Mouse (Mus musculus): ENCODE results near the gene Ulk1. TPM values are rescaled to one million over a fixed set of nuclear protein-coding genes. Genes with fewer than 3 reads are reported as not detected.

Gene Ulk1
- polyA plus RNA-seq (2015; fragmentation: Illumina TruSeq; extraction: RNeasy Lipid Tissue Mini Kit (QIAGEN cat#74804); ENCODE audit: insufficient read depth, low read depth, low replicate concordance), result 13.0 TPM

DNA sequence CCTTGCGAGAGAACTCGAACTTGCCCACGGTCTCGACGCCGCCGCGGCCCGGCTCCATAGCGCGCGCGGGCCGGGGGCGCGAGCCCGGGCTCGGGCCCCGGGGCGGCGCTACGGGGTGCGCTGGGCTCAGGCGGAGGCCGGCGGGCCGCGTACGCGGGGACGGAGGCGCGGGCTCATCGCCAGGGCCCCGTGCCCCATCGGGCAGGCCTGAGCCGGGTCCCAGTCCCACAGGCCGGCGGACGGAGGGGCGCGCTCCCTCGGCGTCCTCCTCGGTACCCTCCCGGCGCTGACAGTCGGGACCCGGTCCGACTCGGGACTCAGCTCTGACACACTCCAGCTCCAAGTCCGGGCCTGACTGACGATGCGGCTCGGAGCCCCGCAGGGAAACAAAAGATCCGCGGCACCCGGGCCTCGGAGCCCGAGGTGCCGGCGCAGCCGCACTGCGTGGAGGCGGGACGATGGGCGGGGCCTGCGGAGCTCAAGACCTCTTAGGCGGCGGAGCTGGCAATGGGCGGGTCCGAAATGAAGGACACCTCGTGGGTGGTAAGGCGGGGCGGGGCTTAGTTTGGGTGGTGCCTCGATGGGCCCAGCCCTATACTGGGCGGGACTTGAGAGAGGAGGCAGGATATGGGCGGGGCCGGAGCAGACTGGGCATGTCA is at the start of gene Ulk1:
Gene Ulk1, minus strand, starts transcription at position 431 of the 659 bp plus-strand sequence.

DNA sequence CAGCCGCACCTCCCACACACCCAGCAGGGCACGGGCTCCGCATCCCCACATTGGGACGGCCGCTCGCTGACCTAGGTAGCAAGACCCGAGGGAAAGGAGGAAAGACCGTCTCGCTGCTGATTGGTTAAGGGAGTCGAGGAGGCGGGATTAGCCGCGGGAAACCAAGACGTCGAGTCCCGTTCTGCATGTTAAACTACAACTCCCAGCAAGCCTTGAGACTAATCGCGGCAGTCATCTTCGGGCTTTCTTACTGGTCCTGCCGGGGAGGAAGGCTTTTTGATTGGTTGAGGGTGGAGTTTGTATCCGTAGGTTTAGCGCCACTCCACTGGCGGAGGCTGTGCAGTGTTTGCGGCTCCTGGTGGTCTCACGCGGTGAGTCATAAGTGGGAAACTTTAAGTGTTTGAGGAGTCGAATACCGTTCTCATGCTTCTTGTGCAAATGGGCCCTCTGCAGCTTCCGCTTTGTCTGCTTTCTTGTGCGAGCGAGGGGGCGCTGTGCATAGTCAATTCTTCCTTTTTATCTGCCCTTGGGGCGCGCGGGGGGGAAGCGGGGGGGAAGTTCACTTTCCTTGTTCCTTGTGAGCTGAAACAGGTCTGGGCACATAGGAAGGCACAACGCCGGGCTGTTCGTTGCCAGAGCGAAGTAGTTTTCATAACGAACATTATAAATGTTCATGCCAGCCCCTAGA is 29.9 kb upstream of the Ulk1 start, which contains the start of the genes Hscb and Chek2:
Gene Hscb, minus strand, starts transcription at position 100 of the 688 bp plus-strand sequence.
Gene Chek2, plus strand, starts transcription at position 302 of the 688 bp plus-strand sequence.

DNA sequence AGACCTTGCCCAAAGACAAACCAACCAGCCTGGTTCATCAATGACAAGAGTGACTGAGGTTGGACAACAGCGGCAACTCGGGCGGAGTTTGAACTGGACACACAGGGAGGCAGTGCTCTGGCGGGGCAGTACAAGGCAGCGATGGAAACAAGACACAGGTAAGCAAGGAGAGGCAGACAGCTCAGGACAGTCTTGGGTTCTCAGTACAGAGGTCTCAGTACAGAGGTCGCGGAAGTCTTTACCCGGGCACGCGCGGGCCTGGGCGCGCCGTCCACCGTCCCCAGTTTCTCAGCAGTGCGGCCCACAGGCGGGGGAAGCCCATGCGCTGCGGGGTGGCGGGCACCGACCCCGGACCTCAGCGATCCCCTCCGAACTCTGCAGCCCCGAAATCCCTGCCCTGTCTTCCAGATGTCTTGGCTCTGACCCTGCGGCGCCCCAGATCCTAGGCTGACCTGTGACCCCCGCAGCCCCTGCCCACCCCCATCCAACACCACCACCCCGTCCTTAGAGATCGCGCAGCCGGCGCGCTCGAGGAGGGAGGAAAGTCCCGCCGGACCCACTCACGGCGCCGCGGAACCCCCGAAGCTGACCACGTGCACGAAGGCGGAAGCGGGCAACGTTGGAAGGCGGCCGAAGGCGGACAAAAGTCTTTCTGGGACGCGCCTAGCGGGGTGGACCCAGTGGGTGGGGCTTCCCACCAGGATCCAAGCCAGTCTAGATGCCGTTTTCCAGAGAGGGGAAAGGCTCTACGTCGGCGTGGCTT is 29.7 kb downstream of the Ulk1 start, which contains the start of gene Pus1:
Gene Pus1, minus strand, starts transcription at position 662 of the 763 bp plus-strand sequence.

DNA sequence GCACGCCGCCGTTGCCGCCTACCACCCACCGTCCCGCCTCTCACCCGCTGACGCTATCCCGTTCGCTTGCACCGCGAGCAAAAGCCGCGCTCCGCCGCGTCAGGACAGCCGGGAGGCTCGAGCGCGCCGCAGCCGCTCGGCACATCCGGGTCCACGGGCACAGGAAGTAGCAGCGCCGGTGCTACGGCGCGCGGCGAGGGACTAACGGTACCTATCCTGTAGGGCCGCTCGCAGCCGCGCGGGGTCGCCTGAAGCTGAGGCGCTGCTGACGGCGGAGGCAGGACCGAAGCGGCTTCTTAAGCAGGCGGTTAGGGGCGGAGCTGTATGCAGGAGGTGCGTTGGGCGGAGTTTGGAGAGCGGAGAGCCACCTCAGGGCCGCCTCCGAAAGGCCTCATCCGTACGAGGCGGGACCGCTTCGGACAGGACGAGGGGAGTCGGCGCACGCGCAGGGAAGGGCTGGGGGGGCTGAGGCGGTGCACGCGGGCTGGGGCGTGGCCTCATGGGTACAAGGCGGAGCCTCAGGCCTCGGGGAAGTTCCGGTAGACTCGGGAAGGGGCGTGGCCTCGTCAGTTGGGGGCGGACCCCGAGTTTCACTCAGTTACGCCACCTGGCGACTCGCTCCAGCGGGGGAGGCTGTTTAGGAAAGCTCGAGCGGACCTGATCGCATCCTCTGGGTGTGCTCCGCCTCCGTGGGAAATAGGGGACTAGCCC is 39.3 kb downstream of the Ulk1 start, which contains the start of gene Ep400:
Gene Ep400, minus strand, starts transcription at position 270 of the 711 bp plus-strand sequence.

Other genes with a start within 250 kb of the Ulk1 start
- 3.4 TPM for gene Noc4l, start 156.7 kb downstream of the Ulk1 start, polyA plus RNA-seq (2015; fragmentation: Illumina TruSeq; extraction: RNeasy Lipid Tissue Mini Kit (QIAGEN cat#74804); ENCODE audit: insufficient read depth, low read depth, low replicate concordance)
- gene Ddx51, start 156.6 kb downstream of the Ulk1 start, polyA plus RNA-seq (2015; fragmentation: Illumina TruSeq; extraction: RNeasy Lipid Tissue Mini Kit (QIAGEN cat#74804); ENCODE audit: insufficient read depth, low read depth, low replicate concordance), result 4.6 TPM
- 8.4 TPM for gene Ep400, start 39.4 kb downstream of the Ulk1 start, polyA plus RNA-seq (2015; fragmentation: Illumina TruSeq; extraction: RNeasy Lipid Tissue Mini Kit (QIAGEN cat#74804); ENCODE audit: insufficient read depth, low read depth, low replicate concordance)
- gene Pus1, start 29.4 kb downstream of the Ulk1 start, polyA plus RNA-seq (2015; fragmentation: Illumina TruSeq; extraction: RNeasy Lipid Tissue Mini Kit (QIAGEN cat#74804); ENCODE audit: insufficient read depth, low read depth, low replicate concordance), result 14.6 TPM
- gene Hscb, start 29.7 kb upstream of the Ulk1 start, polyA plus RNA-seq (2015; fragmentation: Illumina TruSeq; extraction: RNeasy Lipid Tissue Mini Kit (QIAGEN cat#74804); ENCODE audit: insufficient read depth, low read depth, low replicate concordance), result 7.1 TPM
- gene Chek2, start 29.9 kb upstream of the Ulk1 start, polyA plus RNA-seq (2015; fragmentation: Illumina TruSeq; extraction: RNeasy Lipid Tissue Mini Kit (QIAGEN cat#74804); ENCODE audit: insufficient read depth, low read depth, low replicate concordance), result 1.3 TPM
- gene Ttc28, start 69.7 kb upstream of the Ulk1 start, polyA plus RNA-seq (2015; fragmentation: Illumina TruSeq; extraction: RNeasy Lipid Tissue Mini Kit (QIAGEN cat#74804); ENCODE audit: insufficient read depth, low read depth, low replicate concordance), result 4.1 TPM

Data from pancreas, adult 10 weeks (tissue).